ENCODE assay signal across 20 mouse cellular contexts in the genomic region with DNA sequence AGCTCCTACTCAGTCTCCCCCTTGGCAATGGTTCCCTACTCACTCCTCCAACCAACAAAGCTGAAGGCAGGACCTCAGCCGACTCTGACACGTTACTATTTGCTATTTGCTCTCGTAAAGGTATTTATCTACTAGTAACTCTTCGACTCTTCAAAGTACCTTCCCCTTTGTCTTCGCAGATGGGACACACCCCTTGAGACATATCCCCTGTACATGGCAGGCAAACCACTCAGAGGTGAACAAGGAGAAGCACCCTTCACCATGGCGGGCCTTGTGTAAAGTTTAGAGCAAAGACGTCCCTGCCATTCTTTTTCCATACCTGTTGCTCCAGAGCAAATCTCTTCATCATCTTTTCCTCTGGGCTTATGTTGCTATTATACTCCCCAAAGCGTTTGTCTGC. TPM values are rescaled to one million over a fixed set of nuclear protein-coding genes. Genes with fewer than 3 reads are reported as not detected.
DNase-seq lines count a peak whose midpoint lies in the region; ATAC-seq and TF ChIP-seq lines count a peak whose summit lies in the region.
"Had no signal": no experiment of that assay in that cellular context is flagged by ENCODE, and none has a peak within 500 bp of the region (broad histone marks: within the 10 kb centered on the region; RNA-seq: fewer than 3 reads in every experiment).

No protein-coding gene starts in this region.

- no peaks in the 10 kb centered on the region for H3K9me3 ChIP-seq in heart, embryonic 10.5 days
- H3K9me3 ChIP-seq in liver, embryonic 11.5 days (ENCODE audit: control insufficient read depth, low read length) = no peaks in the 10 kb centered on the region
- no peaks in the 10 kb centered on the region for H3K9me3 ChIP-seq in liver, embryonic 12.5 days (replicated peaks)
- H3K9me3 ChIP-seq in MEL (replicated peaks; ENCODE audit: insufficient read depth, low read length) = no peaks in the 10 kb centered on the region
- H3K9me3 ChIP-seq: embryonic facial prominence, embryonic 10.5 days; embryonic facial prominence, embryonic 12.5 days; forebrain, embryonic 13.5 days; forebrain, embryonic 15.5 days had no signal

- no peak overlapping the region for H3K9ac ChIP-seq in liver, embryonic 11.5 days (ENCODE audit: low read depth, low read length)
- no peak overlapping the region for H3K9ac ChIP-seq in liver, embryonic 12.5 days
- H3K9ac ChIP-seq in MEL (ENCODE audit: control insufficient read depth, low read depth, low read length, poor library complexity, severe bottlenecking) = no peak overlapping the region
- H3K9ac ChIP-seq: embryonic facial prominence, embryonic 12.5 days; forebrain, embryonic 13.5 days; forebrain, embryonic 15.5 days had no signal

- 92% methylated on average over 8 of the region's 8 CpGs for WGBS in heart, embryonic 10.5 days
- 87% methylated on average over 8 of the region's 8 CpGs for WGBS in liver, embryonic 11.5 days
- WGBS in liver, embryonic 12.5 days (ENCODE audit: insufficient replicate concordance) = 89% methylated on average over 8 of the region's 8 CpGs

- no peaks in the 10 kb centered on the region; the same call in 1 of the 2 replicates for H3K27me3 ChIP-seq in heart, embryonic 10.5 days (ENCODE audit: insufficient read depth, poor library complexity, severe bottlenecking)
- H3K27me3 ChIP-seq in liver, embryonic 11.5 days (replicated peaks; ENCODE audit: control insufficient read depth, insufficient read depth, low read length) = no peaks in the 10 kb centered on the region
- H3K27me3 ChIP-seq in liver, embryonic 12.5 days (replicated peaks) = no peaks in the 10 kb centered on the region
- H3K27me3 ChIP-seq in MEL (ENCODE audit: control insufficient read depth in 1 of 2, insufficient read depth in 2 of 2, low read length in 2 of 2) = no peaks in the 10 kb centered on the region
- H3K27me3 ChIP-seq: embryonic facial prominence, embryonic 12.5 days; forebrain, embryonic 13.5 days; forebrain, embryonic 15.5 days; Patski had no signal

- TF ChIP-seq RAD21 in MEL (IDR thresholded peaks at IDR 0.05; ENCODE audit: low read depth, low read length) = no peak

- H3K4me1 ChIP-seq in heart, embryonic 10.5 days = peaks cover 7% of the 10 kb centered on the region
- H3K4me1 ChIP-seq in liver, embryonic 11.5 days (replicated peaks; ENCODE audit: control insufficient read depth, insufficient read depth, low read length) = 0 out of 2 replicates have a peak, but pooled peaks cover 3% of the 10 kb centered on the region
- H3K4me1 ChIP-seq in liver, embryonic 12.5 days = peaks cover 32% of the 10 kb centered on the region
- peaks cover 5 to 14% of the 10 kb centered on the region in 2 experiments; a peak in 3 of 4 replicates for H3K4me1 ChIP-seq in MEL (ENCODE audit: control insufficient read depth in 1 of 2, insufficient read depth in 2 of 2, low read length in 2 of 2)

- peak; percentile 51 for DNase-seq in heart, embryonic 10.5 days (ENCODE audit: low spot score)
- no peak for DNase-seq in heart, adult 18-20 months
- peak; percentile 18 for DNase-seq in liver, embryonic 11.5 days (ENCODE audit: low spot score)
- peak; percentile 19 for DNase-seq in MEL (ENCODE audit: low read depth, low spot score)
- no peak for DNase-seq in lung, postnatal 4 days
- DNase-seq: adrenal gland, adult 8-10 months; adrenal gland, postnatal 14 days; adrenal gland, postnatal 36 days; cerebellum, adult 11-12 months; cerebellum, adult 2 months; cerebellum, adult 9-10 months; cerebellum, postnatal 10 days; cerebellum, postnatal 25 days had no signal

- no peak overlapping the region for H3K4me3 ChIP-seq in heart, embryonic 10.5 days
- no peak overlapping the region for H3K4me3 ChIP-seq in liver, embryonic 11.5 days (ENCODE audit: low read depth, low read length)
- H3K4me3 ChIP-seq in liver, embryonic 12.5 days = no peak overlapping the region
- H3K4me3 ChIP-seq in MEL (ENCODE audit: control insufficient read depth in 1 of 2, insufficient read depth in 1 of 2, low read depth in 2 of 2, low read length in 2 of 2) = no peak overlapping the region
- H3K4me3 ChIP-seq: embryonic facial prominence, embryonic 10.5 days; embryonic facial prominence, embryonic 12.5 days; forebrain, embryonic 13.5 days; forebrain, embryonic 15.5 days had no signal

- TF ChIP-seq CTCF in MEL (IDR thresholded peaks at IDR 0.05 in 2 of 3, conservative IDR thresholded peaks at IDR 0.05 in 1 of 3; ENCODE audit: control insufficient read depth in 1 of 3, insufficient read depth in 1 of 3, low read depth in 2 of 3, low read length in 3 of 3, poor library complexity in 1 of 3, severe bottlenecking in 1 of 3) = no peak

- no peak for TF ChIP-seq POLR2A in MEL (IDR thresholded peaks at IDR 0.05; ENCODE audit: control insufficient read depth in 1 of 2, insufficient read depth in 1 of 2, low read depth in 1 of 2, low read length in 2 of 2, poor library complexity in 1 of 2)

- ATAC-seq in liver, embryonic 11.5 days (replicated peaks; ENCODE audit: low FRiP score) = no peak
- no peak for ATAC-seq in liver, embryonic 12.5 days
- ATAC-seq: activated CD4-positive, CD25-positive, alpha-beta regulatory T cell, adult 4 months; forebrain, embryonic 13.5 days; forebrain, embryonic 15.5 days; Patski had no signal

- TF ChIP-seq EP300 in MEL (IDR thresholded peaks at IDR 0.05; ENCODE audit: low read depth in 1 of 2, low read length in 2 of 2) = no peak

- H3K79me2 ChIP-seq in MEL (ENCODE audit: control insufficient read depth, insufficient read depth, low read length, poor library complexity) = peaks cover 21% of the 10 kb centered on the region

- peaks cover 53% of the 10 kb centered on the region for H3K36me3 ChIP-seq in heart, embryonic 10.5 days
- H3K36me3 ChIP-seq in liver, embryonic 11.5 days (ENCODE audit: control insufficient read depth, insufficient read depth, low read length) = peaks cover 22% of the 10 kb centered on the region
- H3K36me3 ChIP-seq in liver, embryonic 12.5 days = peaks cover 51% of the 10 kb centered on the region
- H3K36me3 ChIP-seq in MEL (ENCODE audit: control insufficient read depth in 1 of 2, insufficient read depth in 2 of 2, low read length in 2 of 2) = peaks cover 25 to 30% of the 10 kb centered on the region in 2 experiments

- H3K27ac ChIP-seq in heart, embryonic 10.5 days = no peak overlapping the region
- H3K27ac ChIP-seq in liver, embryonic 11.5 days (ENCODE audit: low read depth, low read length) = no peak overlapping the region
- H3K27ac ChIP-seq in liver, embryonic 12.5 days = no peak overlapping the region
- H3K27ac ChIP-seq in MEL (ENCODE audit: control insufficient read depth, low read depth, low read length) = no peak overlapping the region
- H3K27ac ChIP-seq: embryonic facial prominence, embryonic 10.5 days; embryonic facial prominence, embryonic 12.5 days; forebrain, embryonic 13.5 days; forebrain, embryonic 15.5 days had no signal

- no peak overlapping the region for H3K4me2 ChIP-seq in liver, embryonic 11.5 days
- no peak overlapping the region for H3K4me2 ChIP-seq in liver, embryonic 12.5 days
- H3K4me2 ChIP-seq: embryonic facial prominence, embryonic 12.5 days; forebrain, embryonic 13.5 days; forebrain, embryonic 15.5 days had no signal

TF ChIP-seq in MEL, 35 proteins besides CTCF, POLR2A, EP300 and RAD21:
- TF ChIP-seq MEF2A (IDR thresholded peaks at IDR 0.05; ENCODE audit: extremely low read depth, insufficient replicate concordance, low read depth, low read length, poor library complexity, severe bottlenecking) (no peak), ZC3H11A (IDR thresholded peaks at IDR 0.05; ENCODE audit: low read depth, low read length) (no peak), ETS1 (IDR thresholded peaks at IDR 0.05; ENCODE audit: low read depth, low read length) (no peak), SIN3A (IDR thresholded peaks at IDR 0.05; ENCODE audit: low read length) (no peak), GABPA (IDR thresholded peaks at IDR 0.05; ENCODE audit: low read depth, low read length) (no peak), USF1 (IDR thresholded peaks at IDR 0.05; ENCODE audit: low read depth, low read length) (no peak), USF2 (IDR thresholded peaks at IDR 0.05; ENCODE audit: borderline replicate concordance in 1 of 2, insufficient read depth in 1 of 2, low read depth in 1 of 2, low read length in 2 of 2) (no peak), RCOR1 (IDR thresholded peaks at IDR 0.05; ENCODE audit: low read depth, low read length) (no peak), ZKSCAN1 (IDR thresholded peaks at IDR 0.05; ENCODE audit: low read depth, low read length) (no peak), SMC3 (IDR thresholded peaks at IDR 0.05; ENCODE audit: low read depth, low read length) (no peak), CHD1 (IDR thresholded peaks at IDR 0.05; ENCODE audit: low read depth, low read length) (no peak)

RNA-seq across cellular contexts. Expression of gene Nop14, which starts 2.4 kb away (rescaled TPM):
- polyA plus RNA-seq in heart, embryonic 10.5 days (2016; fragmentation: Nextera tagmentation; extraction: Ambion mirVana) = 21.0 and 30.8 TPM in 2 replicates
- total RNA-seq in heart, adult 18-20 months (2021) = 10 to 100 TPM; 13.7 to 17.5 TPM
- 42.6 and 43.4 TPM in 2 replicates for polyA plus RNA-seq in liver, embryonic 11.5 days (2014; fragmentation: Nextera tagmentation; extraction: Ambion mirVana)
- 26.4 and 27.9 TPM in 2 replicates for polyA plus RNA-seq in liver, embryonic 12.5 days (2016; fragmentation: Nextera tagmentation; extraction: Ambion mirVana)
- total RNA-seq in MEL (2012; rRNA removed) = 87.3 and 101 TPM in 2 replicates
- polyA plus RNA-seq in MEL (2012; ENCODE audit: insufficient read depth in 1 of 2, insufficient read length in 2 of 2, low read depth in 1 of 2, low replicate concordance in 2 of 2, missing spikeins in 1 of 2) = 100 to 1,000 TPM in 1 of 2 experiments, not detected in 1; 132 TPM

RNA-seq across cellular contexts. Expression of gene Grk4, which starts 2.6 kb away (rescaled TPM):
- polyA plus RNA-seq in heart, embryonic 10.5 days (2016; fragmentation: Nextera tagmentation; extraction: Ambion mirVana) = 0.92 and 2.0 TPM in 2 replicates
- 1 to 10 TPM; 1.0 to 1.7 TPM for total RNA-seq in heart, adult 18-20 months (2021)
- 1.7 and 1.9 TPM in 2 replicates for polyA plus RNA-seq in liver, embryonic 11.5 days (2014; fragmentation: Nextera tagmentation; extraction: Ambion mirVana)
- 1.2 and 1.4 TPM in 2 replicates for polyA plus RNA-seq in liver, embryonic 12.5 days (2016; fragmentation: Nextera tagmentation; extraction: Ambion mirVana)
- 0.42 and 0.81 TPM in 2 replicates for total RNA-seq in MEL (2012; rRNA removed)
- under 1 TPM in 1 of 2 experiments, not detected in 1; 0.70 TPM for polyA plus RNA-seq in MEL (2012; ENCODE audit: insufficient read depth in 1 of 2, insufficient read length in 2 of 2, low read depth in 1 of 2, low replicate concordance in 2 of 2, missing spikeins in 1 of 2)

RNA-seq across cellular contexts. Expression of gene Mfsd10, which starts 20.5 kb away (rescaled TPM):
- 84.7 and 105 TPM in 2 replicates for polyA plus RNA-seq in heart, embryonic 10.5 days (2016; fragmentation: Nextera tagmentation; extraction: Ambion mirVana)
- 1 to 10 TPM; 6.8 to 8.6 TPM for total RNA-seq in heart, adult 18-20 months (2021)
- 103 and 127 TPM in 2 replicates for polyA plus RNA-seq in liver, embryonic 11.5 days (2014; fragmentation: Nextera tagmentation; extraction: Ambion mirVana)
- polyA plus RNA-seq in liver, embryonic 12.5 days (2016; fragmentation: Nextera tagmentation; extraction: Ambion mirVana) = 66.8 and 77.4 TPM in 2 replicates
- 106 and 136 TPM in 2 replicates for total RNA-seq in MEL (2012; rRNA removed)
- 100 to 1,000 TPM in 1 of 2 experiments, not detected in 1; 296 TPM for polyA plus RNA-seq in MEL (2012; ENCODE audit: insufficient read depth in 1 of 2, insufficient read length in 2 of 2, low read depth in 1 of 2, low replicate concordance in 2 of 2, missing spikeins in 1 of 2)

Comparison
In these comparisons a context has a peak if more than half of its experiments do, and no peak if none do; other contexts are left out.
1. DNase-seq: peak in heart, embryonic 10.5 days (single experiment), liver, embryonic 11.5 days (single experiment) and MEL (single experiment); none in heart, adult 18-20 months (0 of 2) and lung, postnatal 4 days (0 of 2).